Mouse (Mus musculus): ENCODE results near the gene Dnajc1.

DNA sequence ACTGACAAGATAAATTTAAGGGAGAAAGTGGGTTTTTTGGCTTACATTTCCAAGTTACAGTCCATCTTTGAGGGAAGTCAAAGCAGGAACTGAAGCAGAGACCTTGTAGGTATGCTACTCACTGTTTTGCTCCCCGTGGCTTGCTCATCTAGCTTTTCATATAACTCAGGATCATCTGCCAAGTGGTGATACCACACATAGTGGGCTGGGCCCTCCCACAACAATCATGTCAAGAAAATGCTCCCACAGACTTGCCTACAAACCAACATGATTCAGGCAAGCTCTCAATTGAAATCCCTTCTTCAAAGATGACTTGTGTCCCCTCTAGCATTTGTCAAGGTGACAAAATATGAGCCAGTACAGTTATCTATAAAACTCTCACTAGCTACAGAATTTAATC is 3.0 kb downstream of the Dnajc1 start:
- no peak for TF ChIP-seq POLR2A (IDR thresholded peaks at IDR 0.05; ENCODE audit: extremely low read depth, insufficient read depth, low read length)
- TF ChIP-seq CTCF (IDR thresholded peaks at IDR 0.05; ENCODE audit: low read depth, low read length): no peak

Data from liver, adult 2 months (tissue).